Mouse (Mus musculus): Measurements from ENCODE around the gene Klhl5.

The Klhl5 gene

GRCm38 (mm10) chr5:65106876-65107772 lies at the start of gene Klhl5:
Gene Klhl5 (plus strand): TSS chr5:65107539.
- in situ Hi-C loops (cut with MboI, MseI) = no loop called here

GRCm38 (mm10) chr5:65057596-65057995 lies 49.7 kb upstream of the Klhl5 start:
- in situ Hi-C loops (cut with MboI, MseI) = no loop called here

GRCm38 (mm10) chr5:65059806-65060205 lies 47.5 kb upstream of the Klhl5 start:
- in situ Hi-C loops (cut with MboI, MseI) = no loop called here

GRCm38 (mm10) chr5:65062236-65062635 lies 45.1 kb upstream of the Klhl5 start:
- in situ Hi-C loops (cut with MboI, MseI) = no loop called here

GRCm38 (mm10) chr5:65063266-65063665 lies 44.1 kb upstream of the Klhl5 start:
- in situ Hi-C loops (cut with MboI, MseI) = no loop called here

GRCm38 (mm10) chr5:65068166-65068565 lies 39.2 kb upstream of the Klhl5 start:
- in situ Hi-C loops (cut with MboI, MseI) = no loop called here

GRCm38 (mm10) chr5:65069872-65070271 lies 37.5 kb upstream of the Klhl5 start:
- in situ Hi-C loops (cut with MboI, MseI) = no loop called here

- in situ Hi-C loops (cut with MboI, MseI) = no loop called here
These were observed 35.6 kb upstream of the Klhl5 start for GRCm38 (mm10) chr5:65071689-65072118.

- in situ Hi-C loops (cut with MboI, MseI) = no loop called here
These were observed 34.1 kb upstream of the Klhl5 start for GRCm38 (mm10) chr5:65073247-65073646.

GRCm38 (mm10) chr5:65074693-65075092 lies 32.6 kb upstream of the Klhl5 start:
- in situ Hi-C loops (cut with MboI, MseI) = no loop called here

- in situ Hi-C loops (cut with MboI, MseI) = no loop called here
These were observed 31.3 kb upstream of the Klhl5 start for GRCm38 (mm10) chr5:65076087-65076486.

GRCm38 (mm10) chr5:65076748-65077147 lies 30.6 kb upstream of the Klhl5 start:
- in situ Hi-C loops (cut with MboI, MseI) = no loop called here

GRCm38 (mm10) chr5:65078081-65078480 lies 29.3 kb upstream of the Klhl5 start:
- in situ Hi-C loops (cut with MboI, MseI) = no loop called here

GRCm38 (mm10) chr5:65079881-65080280 lies 27.5 kb upstream of the Klhl5 start:
- in situ Hi-C loops (cut with MboI, MseI) = no loop called here

- in situ Hi-C loops (cut with MboI, MseI) = no loop called here
These were observed 25.5 kb upstream of the Klhl5 start for GRCm38 (mm10) chr5:65081836-65082235.

GRCm38 (mm10) chr5:65086522-65086921 lies 20.8 kb upstream of the Klhl5 start:
- in situ Hi-C loops (cut with MboI, MseI) = no loop called here

GRCm38 (mm10) chr5:65089707-65090106 lies 17.6 kb upstream of the Klhl5 start:
- in situ Hi-C loops (cut with MboI, MseI) = no loop called here

- in situ Hi-C loops (cut with MboI, MseI) = no loop called here
These were observed 16.0 kb upstream of the Klhl5 start for GRCm38 (mm10) chr5:65091184-65091858.

GRCm38 (mm10) chr5:65091921-65092320 lies 15.4 kb upstream of the Klhl5 start, which contains the start of gene Tmem156:
Gene Tmem156 (minus strand): TSS chr5:65092132.
- in situ Hi-C loops (cut with MboI, MseI) = no loop called here

- in situ Hi-C loops (cut with MboI, MseI) = no loop called here
These were observed 13.6 kb upstream of the Klhl5 start for GRCm38 (mm10) chr5:65093769-65094168.

- in situ Hi-C loops (cut with MboI, MseI) = no loop called here
These were observed 12.3 kb upstream of the Klhl5 start for GRCm38 (mm10) chr5:65094902-65095545.

GRCm38 (mm10) chr5:65096082-65096481 lies 11.3 kb upstream of the Klhl5 start:
- in situ Hi-C loops (cut with MboI, MseI) = no loop called here
